In genomic region chr17:84272557-84273261, GRCm38 (mm10) we compare ENCODE assay signal across 9 mouse cellular contexts.
DNase-seq lines count a peak whose midpoint lies in the region; ATAC-seq and TF ChIP-seq lines count a peak whose summit lies in the region.
"Had no signal": no experiment of that assay in that cellular context is flagged by ENCODE, and none has a peak within 500 bp of the region (broad histone marks: within the 10 kb centered on the region; RNA-seq: fewer than 3 reads in every experiment).

No protein-coding gene starts in this region.

- peak; percentile 55 for DNase-seq in forebrain, postnatal 0 days
- DNase-seq in midbrain, postnatal 0 days (ENCODE audit: low spot score): peak; percentile 30
- no peak for DNase-seq in midbrain, embryonic 10.5 days (ENCODE audit: low spot score)
- DNase-seq in heart, postnatal 4 days: peak; percentile 78
- no peak for DNase-seq in urinary bladder, postnatal 4 days (ENCODE audit: low spot score in 2 of 2)
- no peak for DNase-seq in spleen, postnatal 36 days (ENCODE audit: low spot score in 2 of 2)

- no peaks in the 10 kb centered on the region for H3K4me1 ChIP-seq in forebrain, postnatal 0 days (ENCODE audit: insufficient read depth)
- peaks cover 28% of the 10 kb centered on the region for H3K4me1 ChIP-seq in forebrain, embryonic 15.5 days
- H3K4me1 ChIP-seq in midbrain, postnatal 0 days (ENCODE audit: insufficient read depth, low read length): no peaks in the 10 kb centered on the region
- no peaks in the 10 kb centered on the region for H3K4me1 ChIP-seq in midbrain, embryonic 10.5 days

- ATAC-seq in forebrain, postnatal 0 days: peak; percentile 36; the same call in 1 of the 2 replicates
- no peak for ATAC-seq in forebrain, embryonic 15.5 days (replicated peaks)
- no peak for ATAC-seq in midbrain, postnatal 0 days (ENCODE audit: low FRiP score)
- peak; percentile 17; the same call in 1 of the 2 replicates for ATAC-seq in neutrophil, adult 5-6 weeks (ENCODE audit: extremely low read depth, insufficient number of reproducible peaks, low FRiP score, poor library complexity, severe bottlenecking)

- no peak overlapping the region for H3K9ac ChIP-seq in forebrain, postnatal 0 days
- no peak overlapping the region for H3K9ac ChIP-seq in forebrain, embryonic 15.5 days (replicated peaks)
- no peak overlapping the region for H3K9ac ChIP-seq in midbrain, postnatal 0 days (replicated peaks; ENCODE audit: low read length, poor library complexity, severe bottlenecking)
- H3K9ac ChIP-seq: hindbrain, embryonic 15.5 days had no signal

- H3K36me3 ChIP-seq in forebrain, postnatal 0 days (ENCODE audit: insufficient read depth): no peaks in the 10 kb centered on the region
- H3K36me3 ChIP-seq in forebrain, embryonic 15.5 days: no peaks in the 10 kb centered on the region
- no peaks in the 10 kb centered on the region for H3K36me3 ChIP-seq in midbrain, postnatal 0 days (ENCODE audit: insufficient read depth, low read length)
- peaks cover 23% of the 10 kb centered on the region for H3K36me3 ChIP-seq in midbrain, embryonic 10.5 days
- H3K36me3 ChIP-seq: hindbrain, embryonic 15.5 days had no signal

- no peaks in the 10 kb centered on the region for H3K27me3 ChIP-seq in forebrain, postnatal 0 days (ENCODE audit: insufficient read depth, low read length)
- H3K27me3 ChIP-seq in forebrain, embryonic 15.5 days: no peaks in the 10 kb centered on the region
- no peaks in the 10 kb centered on the region for H3K27me3 ChIP-seq in midbrain, postnatal 0 days (ENCODE audit: insufficient read depth, low read length)
- H3K27me3 ChIP-seq in midbrain, embryonic 10.5 days (ENCODE audit: low read depth, poor library complexity, severe bottlenecking): no peaks in the 10 kb centered on the region
- H3K27me3 ChIP-seq: hindbrain, embryonic 15.5 days had no signal

- H3K4me3 ChIP-seq in forebrain, postnatal 0 days (ENCODE audit: low read depth, low read length): no peak overlapping the region
- no peak overlapping the region for H3K4me3 ChIP-seq in forebrain, embryonic 15.5 days
- H3K4me3 ChIP-seq in midbrain, postnatal 0 days (ENCODE audit: low read depth, low read length): no peak overlapping the region
- H3K4me3 ChIP-seq in midbrain, embryonic 10.5 days: no peak overlapping the region
- H3K4me3 ChIP-seq: hindbrain, embryonic 15.5 days had no signal

- WGBS in forebrain, postnatal 0 days: 35% methylated on average over 5 of the region's 5 CpGs
- WGBS in forebrain, embryonic 15.5 days: 45% methylated on average over 5 of the region's 5 CpGs
- 71% methylated on average over 5 of the region's 5 CpGs for WGBS in midbrain, postnatal 0 days
- 86% methylated on average over 5 of the region's 5 CpGs for WGBS in midbrain, embryonic 10.5 days

- no peaks in the 10 kb centered on the region for H3K9me3 ChIP-seq in forebrain, postnatal 0 days (ENCODE audit: low read length)
- no peaks in the 10 kb centered on the region for H3K9me3 ChIP-seq in forebrain, embryonic 15.5 days
- no peaks in the 10 kb centered on the region for H3K9me3 ChIP-seq in midbrain, postnatal 0 days (ENCODE audit: low read length)
- H3K9me3 ChIP-seq in midbrain, embryonic 10.5 days (replicated peaks): no peaks in the 10 kb centered on the region; the same call in 1 of the 2 replicates
- H3K9me3 ChIP-seq: hindbrain, embryonic 15.5 days had no signal

- H3K4me2 ChIP-seq in forebrain, postnatal 0 days (ENCODE audit: low read depth): no peak overlapping the region
- no peak overlapping the region for H3K4me2 ChIP-seq in forebrain, embryonic 15.5 days (replicated peaks)
- no peak overlapping the region for H3K4me2 ChIP-seq in midbrain, postnatal 0 days (ENCODE audit: low read depth, low read length, poor library complexity, severe bottlenecking)
- H3K4me2 ChIP-seq: hindbrain, embryonic 15.5 days had no signal

- no peak overlapping the region for H3K27ac ChIP-seq in forebrain, postnatal 0 days (ENCODE audit: low read depth, low read length)
- no peak overlapping the region for H3K27ac ChIP-seq in forebrain, embryonic 15.5 days (replicated peaks)
- H3K27ac ChIP-seq in midbrain, postnatal 0 days (ENCODE audit: low read depth, low read length): no peak overlapping the region
- H3K27ac ChIP-seq in midbrain, embryonic 10.5 days (replicated peaks): no peak overlapping the region
- H3K27ac ChIP-seq: hindbrain, embryonic 15.5 days had no signal

- no peak for TF ChIP-seq CTCF in forebrain, postnatal 0 days (IDR thresholded peaks at IDR 0.05; ENCODE audit: low read depth)
- TF ChIP-seq CTCF in midbrain, postnatal 0 days (IDR thresholded peaks at IDR 0.05): no peak

Comparison
In these comparisons a context has a peak if more than half of its experiments do, and no peak if none do; other contexts are left out.
1. ATAC-seq: peak in forebrain, postnatal 0 days (single experiment) and neutrophil, adult 5-6 weeks (single experiment); none in forebrain, embryonic 15.5 days (single experiment) and midbrain, postnatal 0 days (single experiment).
2. DNase-seq: peak in forebrain, postnatal 0 days (single experiment), midbrain, postnatal 0 days (single experiment) and heart, postnatal 4 days (single experiment); none in midbrain, embryonic 10.5 days (single experiment), urinary bladder, postnatal 4 days (0 of 2) and spleen, postnatal 36 days (0 of 2).